Mouse (Mus musculus) urinary bladder, postnatal 36 days (tissue): Measurements from ENCODE around the gene Zbed4.
A peak's percentile ranks its signal among the peaks of the same experiment; 100 is the strongest.
"Not testable (repeated sequence)": the region's sequence is repeated elsewhere in the genome, so short reads cannot be mapped to it uniquely, and the experiment has no call there.

Source experiments
- DNase-seq, 2 experiments: peaks; one replicate each; pipeline ENCODE4 v3.0.0; 2022; ENCODE audit warnings: low spot score in 2 of 2, mixed read lengths in 1 of 2

The Zbed4 gene

GRCm38 (mm10) chr15:88808121-88808520 is 56.7 kb downstream of the Zbed4 start:
- no peak for DNase-seq

- no peak for DNase-seq
Measured at GRCm38 (mm10) chr15:88810369-88810768, 58.9 kb downstream of the Zbed4 start.

- no peak for DNase-seq
Measured at GRCm38 (mm10) chr15:88813262-88813661, 61.8 kb downstream of the Zbed4 start.

GRCm38 (mm10) chr15:88813873-88814272 is 62.4 kb downstream of the Zbed4 start:
- DNase-seq = not testable (repeated sequence)

DNA sequence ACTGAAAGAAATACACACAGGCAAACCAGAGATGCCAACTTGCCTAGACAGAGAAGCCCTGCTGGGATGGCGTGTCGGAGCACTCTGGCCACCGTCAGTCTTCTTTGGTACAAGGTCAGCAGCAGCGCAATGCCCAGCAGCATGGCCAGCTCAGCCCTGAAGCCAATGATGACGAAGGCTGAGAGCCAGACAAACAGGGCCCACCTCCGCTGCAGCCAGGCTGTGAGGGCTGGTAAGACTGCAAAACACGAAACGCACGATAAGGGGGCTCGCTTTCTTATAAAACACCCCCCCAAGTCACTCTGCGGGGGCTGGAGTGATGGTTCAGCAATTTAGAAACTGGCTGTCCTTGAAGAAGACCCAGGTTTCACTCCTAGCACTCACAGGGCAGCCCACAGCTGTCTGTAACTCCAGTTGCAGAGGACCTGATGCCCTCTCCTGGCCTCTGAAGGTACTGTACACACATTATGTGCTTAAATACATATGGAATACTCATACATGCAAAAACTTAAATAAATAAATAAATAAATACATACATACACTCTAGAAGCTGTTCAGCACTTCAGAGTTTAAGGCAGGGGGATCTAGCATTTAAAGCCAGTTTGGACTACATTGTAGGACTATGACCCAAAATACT is 63.1 kb downstream of the Zbed4 start:
- no peak for DNase-seq

DNA sequence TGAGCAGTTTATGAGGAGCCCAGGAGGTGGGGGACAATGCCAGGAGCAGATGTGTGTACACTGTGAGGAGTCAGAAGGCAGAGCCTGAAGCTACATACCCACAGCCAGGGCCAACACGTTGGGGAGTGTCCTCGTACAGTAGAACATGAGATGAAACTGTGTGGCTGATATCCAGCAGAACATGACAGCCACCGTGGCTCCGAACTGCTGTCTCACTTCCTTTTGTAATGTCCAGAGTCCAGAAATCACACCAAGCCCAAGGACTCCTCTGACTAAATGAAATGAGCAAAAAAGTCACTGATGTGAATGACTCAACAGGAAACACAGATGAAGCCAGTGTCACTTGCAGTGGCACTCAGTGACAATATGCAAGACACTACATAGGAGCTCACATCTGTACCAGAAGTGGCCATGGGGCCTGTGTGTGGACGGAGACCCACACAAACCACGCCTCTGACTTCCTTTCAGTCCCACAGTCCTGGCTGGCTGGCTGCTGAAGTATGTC is 63.8 kb downstream of the Zbed4 start:
- DNase-seq = no peak

- DNase-seq = peak; percentile 99 to 100
Measured at GRCm38 (mm10) chr15:88819026-88819905, 67.8 kb downstream of the Zbed4 start, which contains the start of the genes Alg12 and Creld2. Gene Alg12 (minus strand): TSS chr15:88819318. Gene Creld2 (plus strand): TSS chr15:88819646.

DNA sequence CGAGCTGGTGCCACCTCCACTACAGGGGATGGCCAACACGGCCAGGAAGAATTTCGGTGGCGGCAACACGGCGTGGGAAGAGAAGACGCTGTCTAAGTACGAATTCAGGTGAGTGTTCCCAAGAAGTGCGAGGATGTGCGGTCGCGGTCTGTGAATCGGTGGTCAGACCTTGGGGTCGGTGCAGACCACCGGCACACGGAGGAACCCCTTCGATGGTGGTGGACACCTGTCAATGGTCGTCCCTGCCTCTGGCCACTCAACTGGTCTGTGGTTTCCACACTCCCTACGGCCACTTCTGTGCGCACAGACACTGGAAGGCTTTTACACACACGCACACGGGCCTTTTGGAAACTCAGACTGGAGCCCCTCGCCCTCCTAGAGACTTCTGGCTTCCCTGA is 68.4 kb downstream of the Zbed4 start:
- no peak for DNase-seq

DNA sequence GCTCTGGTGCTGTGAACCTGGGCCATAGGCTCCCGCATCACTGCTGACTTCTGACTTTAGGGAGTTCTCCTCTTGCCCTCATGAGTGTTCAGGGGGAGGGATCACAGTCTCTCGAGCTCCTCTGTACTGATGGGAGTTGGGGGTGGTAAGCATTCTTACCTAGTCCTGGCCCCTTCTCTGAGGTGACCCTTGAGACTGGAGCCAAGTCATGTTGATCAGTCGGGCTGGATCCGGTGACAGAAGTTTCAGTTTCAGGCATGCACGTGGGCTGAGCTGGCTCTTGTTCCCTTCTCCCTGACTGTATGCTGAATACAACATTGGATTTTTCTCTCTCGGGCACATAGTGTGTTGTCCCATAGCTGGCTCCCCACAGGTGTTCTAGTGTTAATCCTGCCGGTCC is 69.9 kb downstream of the Zbed4 start:
- DNase-seq = no peak

DNA sequence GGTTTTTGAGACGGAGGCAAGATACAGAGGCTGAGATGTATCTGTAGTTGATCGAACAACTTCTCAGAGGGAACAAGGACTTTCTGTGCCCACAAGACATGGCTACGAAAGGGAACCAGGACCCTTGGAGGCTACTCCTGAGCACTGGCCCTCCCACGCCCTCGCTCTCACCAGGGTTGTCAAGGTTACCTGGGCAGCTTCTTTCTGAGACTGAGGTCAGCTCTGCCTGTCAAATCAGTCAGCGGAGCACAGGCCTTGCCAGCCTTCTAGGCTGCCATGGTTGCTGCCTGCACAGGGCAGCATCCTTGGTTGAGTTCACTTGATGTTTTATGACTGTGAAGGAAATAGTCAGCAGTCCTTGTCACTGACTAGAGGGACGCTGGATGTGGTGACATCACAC is 71.1 kb downstream of the Zbed4 start:
- no peak for DNase-seq

DNA sequence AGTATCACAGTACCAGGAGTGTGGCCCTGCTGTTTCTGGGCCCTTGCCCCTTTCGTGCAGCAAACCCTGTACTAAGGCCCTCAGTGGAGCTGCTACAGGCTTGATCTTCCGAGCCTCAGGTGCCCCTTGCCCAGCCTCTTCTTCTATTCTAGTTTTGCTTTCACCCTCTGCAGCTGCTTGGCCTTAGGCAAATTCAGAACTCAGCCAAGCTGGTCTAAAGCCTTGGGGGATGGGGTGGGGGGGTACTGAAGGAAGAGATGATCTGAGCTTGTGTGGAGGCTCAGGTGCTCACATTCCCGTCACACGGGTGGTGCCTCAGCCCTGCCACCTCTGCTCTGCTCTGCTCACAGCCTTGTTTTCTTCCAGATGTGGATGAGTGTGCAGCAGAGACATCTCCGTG is 71.9 kb downstream of the Zbed4 start:
- no peak for DNase-seq

DNA sequence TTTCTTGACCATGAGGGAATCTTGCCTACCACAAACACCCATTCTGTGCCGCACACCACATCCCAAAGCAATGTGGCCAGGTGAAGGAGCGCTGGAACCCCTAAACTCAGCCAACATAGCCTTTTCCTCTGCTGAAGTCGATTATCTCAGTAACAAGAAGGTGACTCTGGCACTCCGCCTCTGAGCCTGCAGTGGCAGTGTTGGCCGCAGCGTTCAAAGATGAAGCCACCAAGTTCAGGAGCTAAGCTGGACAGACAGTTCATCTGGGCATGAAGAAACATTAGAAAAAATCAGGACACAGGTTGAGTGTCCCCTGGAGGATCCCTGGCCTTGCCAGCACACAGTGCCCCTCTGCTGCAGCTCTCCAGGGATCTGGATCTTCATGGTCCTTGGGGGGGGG is 76.0 kb downstream of the Zbed4 start:
- DNase-seq = no peak

DNA sequence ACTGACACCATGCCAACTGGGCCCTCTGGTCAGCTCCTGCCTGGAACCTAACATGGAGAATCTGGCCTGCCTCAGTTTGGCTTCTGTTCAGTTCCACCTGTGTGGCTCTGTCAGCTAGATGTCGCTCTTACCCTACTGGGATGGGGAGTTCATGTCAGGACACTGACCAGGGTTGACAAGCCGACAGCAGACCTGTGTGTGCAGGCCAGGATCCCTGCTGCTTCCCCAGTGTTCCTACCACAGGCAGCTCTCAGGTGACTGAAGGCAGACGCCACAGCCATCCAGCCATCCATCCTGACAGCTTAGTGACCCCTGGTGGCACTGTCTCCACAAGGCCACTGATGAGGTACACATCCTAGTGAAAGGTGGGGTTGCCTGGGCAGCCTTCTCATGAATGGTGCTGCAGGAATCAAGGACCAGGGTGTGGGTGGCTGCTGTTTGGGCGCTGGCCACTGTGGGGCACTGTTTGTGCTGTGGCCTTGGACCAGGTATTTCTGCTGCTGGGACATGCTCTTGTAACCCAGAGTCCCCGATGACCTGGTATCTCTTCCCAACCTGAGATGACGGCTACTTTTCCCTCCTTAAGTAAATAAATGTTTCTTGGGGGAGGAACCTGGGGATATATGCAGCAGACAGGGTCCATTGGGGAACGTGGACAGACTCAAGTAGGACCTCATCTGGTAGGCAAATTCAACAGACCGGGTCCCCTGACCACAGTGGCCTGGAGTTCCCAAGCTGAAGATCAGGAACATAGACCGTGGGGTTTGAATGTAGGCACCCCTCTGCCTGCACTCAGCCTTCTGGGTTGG is 76.7 kb downstream of the Zbed4 start:
- peak; percentile 68 to 75 for DNase-seq

DNA sequence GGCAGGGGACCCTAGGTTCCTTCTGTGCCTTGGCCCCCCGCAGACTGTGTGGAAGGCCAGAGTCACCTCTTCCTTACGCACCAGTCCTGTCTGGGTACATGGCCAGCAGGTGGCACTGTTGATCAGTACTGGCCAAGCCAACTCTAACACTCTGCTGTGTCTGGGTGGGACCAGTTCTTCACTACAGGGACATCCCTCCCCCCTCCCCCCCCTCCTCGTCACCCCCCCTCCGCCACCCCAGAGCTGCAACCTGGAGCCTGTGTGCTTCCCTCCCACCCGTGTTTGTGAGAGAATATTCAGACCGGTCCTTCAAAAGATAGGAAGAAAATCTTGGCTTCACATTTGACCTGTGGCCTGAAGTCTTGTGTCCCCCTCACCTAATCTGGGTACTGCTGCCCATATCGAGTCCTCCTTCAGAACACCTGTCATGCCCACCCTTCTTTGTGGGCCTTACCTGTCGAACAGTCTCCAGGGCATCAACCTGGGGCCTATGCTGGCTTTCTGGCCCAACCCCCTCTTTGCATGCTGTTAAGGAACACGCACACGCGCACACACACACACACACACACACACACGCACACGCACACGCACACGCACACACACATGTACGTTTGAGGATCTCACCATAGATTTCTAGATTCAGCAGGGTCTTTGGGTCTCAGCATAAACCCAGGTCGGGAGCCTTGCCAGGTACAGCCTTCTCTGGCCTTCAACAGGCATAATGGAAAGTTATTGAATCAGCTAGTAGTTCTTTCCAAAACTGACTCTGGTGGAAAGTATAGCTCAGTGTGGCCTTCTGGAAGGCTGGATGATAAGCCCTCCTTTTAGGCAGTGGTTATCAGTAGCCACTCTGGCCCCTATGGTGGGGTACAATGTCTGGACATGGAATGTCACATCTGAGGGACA is 77.6 kb downstream of the Zbed4 start:
- DNase-seq = peak; percentile 84 to 90

DNA sequence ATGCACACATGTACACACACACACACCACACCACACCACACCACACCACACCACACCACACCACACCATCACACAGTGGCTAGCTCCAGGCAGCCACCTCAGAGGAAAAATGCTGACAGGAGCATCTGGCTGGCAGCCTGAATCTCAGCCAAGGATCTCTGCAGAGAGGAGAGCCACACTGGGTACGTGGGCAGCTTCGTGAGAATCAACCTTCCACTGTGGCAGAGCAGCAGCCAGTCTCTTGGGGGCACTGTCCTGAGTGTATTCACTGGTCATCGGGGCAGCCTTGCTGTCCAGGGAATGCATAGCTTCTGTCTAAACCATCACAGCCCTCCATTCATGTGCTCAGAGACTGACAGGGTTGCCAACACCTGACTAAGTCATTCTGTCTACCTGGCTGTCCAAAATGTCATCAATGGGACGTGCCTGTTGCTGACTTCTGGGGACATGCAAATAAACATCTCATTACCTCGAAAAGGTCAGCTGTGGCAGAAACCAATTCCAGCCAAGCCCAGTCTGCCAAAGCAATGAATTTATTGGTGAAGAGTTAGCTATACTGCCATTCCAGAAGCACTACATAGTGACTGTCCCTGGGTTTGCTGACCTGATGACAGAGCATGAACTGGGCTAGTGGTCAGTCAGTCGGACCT is 78.5 kb downstream of the Zbed4 start:
- DNase-seq = no peak

DNA sequence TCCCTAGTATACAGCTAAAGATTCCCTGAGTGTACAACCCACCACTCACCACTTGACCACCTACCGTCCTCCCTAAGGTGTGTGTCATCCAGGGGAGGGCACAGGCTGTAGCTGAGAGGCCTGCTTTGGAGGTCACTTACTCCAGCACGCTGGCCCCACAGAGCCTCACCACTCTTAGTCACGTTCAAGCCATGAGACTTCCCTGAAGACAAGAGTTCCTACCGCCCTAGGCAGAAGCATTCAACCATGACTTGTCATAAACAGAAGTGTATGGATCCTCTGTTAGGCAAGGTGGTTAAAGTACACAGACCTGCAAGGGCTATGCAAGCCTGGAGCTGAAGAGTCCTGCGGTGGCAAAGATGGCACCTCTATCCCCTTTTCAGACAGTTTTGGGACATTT is 79.2 kb downstream of the Zbed4 start:
- DNase-seq = no peak

DNA sequence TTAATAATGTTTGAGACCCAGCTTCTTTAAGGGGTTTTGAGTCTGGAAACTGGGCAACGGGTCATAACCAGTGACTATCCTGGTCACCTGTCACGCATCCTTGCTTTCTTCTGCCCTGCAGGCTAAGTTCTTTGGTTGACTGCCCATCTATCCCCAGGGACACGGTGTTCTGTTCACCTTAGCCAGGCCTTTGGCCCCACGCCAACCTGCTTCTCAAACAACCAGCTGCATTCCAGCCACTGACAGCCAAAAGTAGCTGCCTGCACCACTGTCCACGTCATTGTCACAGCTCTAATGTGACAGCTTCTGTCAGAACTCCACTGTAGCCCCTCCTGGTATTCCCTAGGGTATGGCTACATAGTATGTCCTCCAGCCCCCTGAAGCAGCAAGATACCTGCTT is 80.0 kb downstream of the Zbed4 start:
- DNase-seq = peak in 1 of 2 experiments; percentile 53

DNA sequence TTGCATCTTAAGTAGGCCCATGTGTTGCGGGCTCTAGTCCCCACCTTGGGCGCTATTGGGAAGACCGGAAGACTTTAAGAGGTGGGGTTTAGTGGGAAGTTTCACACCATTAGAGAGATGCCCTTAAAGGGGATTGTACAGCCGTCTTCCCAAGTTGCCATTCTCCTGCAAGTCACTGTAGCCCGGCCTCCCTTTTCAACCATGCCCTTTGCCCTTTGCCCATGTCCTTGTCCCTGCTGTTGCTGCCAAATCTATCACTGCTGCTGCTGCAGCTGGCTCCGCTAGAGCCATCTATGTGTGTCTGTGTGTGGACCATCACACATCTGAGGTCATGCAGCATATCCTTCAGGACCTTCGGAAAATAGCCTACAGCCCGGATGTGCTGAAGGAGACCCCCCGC is 81.1 kb downstream of the Zbed4 start:
- no peak for DNase-seq
